Mouse (Mus musculus): ENCODE results near the gene Wdr78.

Wdr78 gene

DNA sequence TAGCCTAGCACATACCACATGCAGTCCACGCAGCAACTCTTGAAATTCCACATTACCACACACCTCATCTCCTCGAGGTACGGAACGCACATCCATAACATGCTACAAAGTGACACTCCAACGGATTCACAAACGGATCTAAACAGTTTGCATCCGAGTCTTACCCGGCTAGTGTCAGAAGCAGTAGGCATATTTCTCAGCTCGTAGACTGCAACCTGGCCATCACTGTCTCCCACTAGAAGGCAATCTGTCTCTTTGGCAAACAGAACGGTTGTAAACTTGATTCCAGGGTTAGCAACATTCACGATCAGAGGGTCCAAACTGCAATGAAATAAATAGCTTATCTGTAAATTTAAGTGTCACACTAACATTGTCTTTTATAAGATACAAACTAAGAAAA is 66.3 kb downstream of the Wdr78 start:
- no peak for DNase-seq

DNA sequence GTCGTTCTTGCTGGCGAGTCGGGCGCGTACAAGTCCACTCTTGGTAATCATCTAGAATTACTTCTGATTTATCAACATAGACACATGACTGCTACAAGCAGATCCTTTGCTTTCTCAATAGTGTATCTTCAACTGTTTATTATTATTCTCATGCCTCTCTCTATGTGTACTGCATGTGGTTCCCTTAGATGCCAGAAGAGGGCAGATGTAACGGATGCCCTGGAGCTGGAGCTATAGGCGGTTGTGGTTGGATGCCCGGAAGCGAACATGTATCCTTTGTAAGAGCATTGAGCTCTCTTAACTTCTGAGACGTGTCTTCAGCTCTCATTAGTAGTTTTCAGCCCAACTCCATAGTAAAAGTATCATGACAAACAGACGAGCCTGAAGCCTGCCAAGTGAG is 71.4 kb downstream of the Wdr78 start:
- DNase-seq = no peak

DNA sequence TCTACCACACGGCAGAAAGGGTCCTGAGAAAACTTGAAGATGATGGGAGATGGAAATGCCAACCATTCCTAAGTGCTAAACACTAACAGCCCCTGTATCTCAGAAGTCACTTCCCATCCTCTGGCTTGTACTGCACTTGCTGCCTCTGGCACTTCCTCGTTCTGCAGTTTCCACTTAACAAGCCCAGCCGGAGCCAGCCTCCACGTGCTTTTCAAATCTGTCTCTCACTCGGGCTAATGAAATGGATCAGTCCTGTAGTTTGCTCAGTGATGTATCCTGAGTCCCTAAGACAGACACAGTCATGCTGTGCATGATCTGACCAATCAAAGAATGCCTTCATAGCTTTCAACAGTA is 74.5 kb downstream of the Wdr78 start:
- DNase-seq = no peak

DNA sequence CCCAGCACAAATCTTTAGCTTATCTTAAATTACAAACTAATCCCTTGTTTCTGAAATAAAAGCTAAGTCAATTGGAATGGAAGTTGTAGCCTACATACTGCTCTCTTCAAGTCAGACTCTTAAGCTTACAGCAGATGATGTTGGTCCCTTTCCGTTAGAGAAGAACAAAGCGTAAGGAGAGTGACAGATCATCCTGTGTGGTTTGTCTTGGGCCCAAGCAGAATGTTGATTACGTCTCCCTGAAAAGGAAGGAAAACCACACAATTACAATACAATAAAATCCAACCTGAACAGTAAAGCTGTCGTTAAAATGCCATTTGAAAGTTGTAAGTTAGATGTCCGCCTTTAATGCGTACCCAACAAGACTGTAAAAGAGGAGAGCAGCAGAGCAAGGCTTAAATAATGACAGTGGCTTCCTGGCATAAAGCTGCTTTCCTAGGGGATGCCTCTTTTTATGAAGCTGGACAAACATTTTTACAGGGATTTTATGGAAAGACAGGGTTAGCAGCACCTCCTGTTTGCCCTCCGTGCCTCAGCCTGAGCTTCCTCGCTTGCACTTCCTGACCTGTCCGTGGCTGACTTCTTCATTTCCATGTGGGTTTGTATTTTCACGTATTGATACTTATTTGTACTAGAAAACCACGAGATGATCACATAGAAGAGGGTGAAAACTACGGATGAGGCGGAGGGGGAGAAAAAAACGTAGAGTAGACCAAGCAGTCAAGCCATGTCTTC is 75.1 kb downstream of the Wdr78 start:
- DNase-seq = no peak

DNA sequence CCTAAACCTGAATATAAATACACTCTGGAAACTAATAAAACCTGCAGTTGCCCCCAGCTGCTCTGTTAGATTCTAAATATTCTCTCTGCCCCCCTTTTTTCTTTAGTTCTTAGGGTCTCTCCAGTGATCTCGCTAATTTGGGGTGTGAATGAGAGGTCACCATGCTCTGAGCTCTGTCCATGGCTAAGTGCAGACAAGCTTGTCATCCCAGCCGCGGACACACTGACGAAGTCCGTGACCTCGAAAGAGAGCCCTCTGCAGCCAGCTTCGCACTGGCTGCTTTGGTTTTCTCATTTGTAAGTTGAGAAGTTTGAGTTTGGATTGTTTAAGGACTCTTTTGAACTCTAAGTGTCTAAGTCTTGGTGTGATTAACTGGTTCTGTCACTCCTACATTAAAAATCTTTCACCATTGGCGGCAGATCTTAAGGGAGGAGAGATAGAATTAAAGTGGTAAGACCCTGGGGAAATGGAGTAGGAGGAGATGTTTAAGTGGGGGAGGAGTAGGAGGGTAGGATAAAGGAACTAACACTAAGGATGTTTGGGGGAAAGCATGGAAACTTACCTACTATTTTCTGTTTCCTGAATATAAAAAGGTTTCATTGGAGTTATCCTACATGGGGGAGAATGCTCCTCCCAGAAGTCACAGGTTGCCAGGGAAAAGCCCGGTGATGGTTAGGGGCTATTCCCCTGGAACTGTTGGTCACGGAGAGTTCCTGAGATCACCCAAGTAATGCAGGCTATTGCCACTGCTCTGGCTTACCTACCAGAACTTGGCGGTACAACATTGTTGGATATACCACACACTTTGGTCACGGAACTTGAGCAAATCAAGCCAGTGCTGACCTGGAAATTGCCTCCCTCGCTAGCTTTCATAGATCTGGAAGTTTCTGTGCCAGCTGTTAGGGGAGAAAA is 85.9 kb downstream of the Wdr78 start:
- no peak for DNase-seq

DNA sequence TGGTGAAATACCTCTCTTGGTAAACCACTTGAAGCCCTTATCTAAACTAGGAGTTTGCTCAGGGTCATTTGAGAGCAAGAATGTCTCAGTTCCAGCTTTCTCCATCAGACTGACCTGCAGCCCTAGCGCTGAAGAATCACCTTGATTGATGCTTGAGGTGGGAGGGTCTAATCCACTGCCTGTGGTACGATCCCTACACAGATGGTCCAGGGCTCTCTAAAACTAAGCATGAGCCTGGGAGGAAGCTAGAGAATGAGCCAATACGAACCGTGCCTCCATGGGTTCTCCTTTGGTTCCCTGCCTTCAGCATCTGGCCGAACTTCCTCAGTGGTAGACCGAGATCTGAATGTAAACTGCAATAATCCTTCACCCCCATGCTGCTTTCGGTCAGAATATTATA is 86.6 kb downstream of the Wdr78 start:
- DNase-seq = no peak

DNA sequence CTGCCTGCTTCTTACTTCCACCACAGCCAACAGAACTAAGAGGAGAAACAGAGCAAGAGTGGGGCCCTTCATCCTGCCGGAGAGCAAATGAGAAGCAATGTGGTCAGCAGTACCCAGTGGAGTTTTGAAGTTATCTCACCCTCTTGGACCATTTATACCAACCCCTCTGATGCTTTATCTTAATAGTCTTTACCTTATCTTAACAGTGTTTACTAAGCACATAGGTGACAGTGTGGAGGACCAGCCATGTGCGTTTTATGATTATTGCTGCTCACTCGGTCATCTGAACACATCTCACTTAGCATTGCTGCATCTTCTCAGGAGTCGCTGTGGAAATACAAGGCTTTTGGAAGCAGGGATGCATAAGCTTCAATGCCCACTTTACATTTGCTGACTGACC is 87.7 kb downstream of the Wdr78 start, which contains the start of gene Insl5:
TSS of gene Insl5 (minus strand) at position 222 of the 400 bp plus-strand sequence.
- no peak for DNase-seq

DNA sequence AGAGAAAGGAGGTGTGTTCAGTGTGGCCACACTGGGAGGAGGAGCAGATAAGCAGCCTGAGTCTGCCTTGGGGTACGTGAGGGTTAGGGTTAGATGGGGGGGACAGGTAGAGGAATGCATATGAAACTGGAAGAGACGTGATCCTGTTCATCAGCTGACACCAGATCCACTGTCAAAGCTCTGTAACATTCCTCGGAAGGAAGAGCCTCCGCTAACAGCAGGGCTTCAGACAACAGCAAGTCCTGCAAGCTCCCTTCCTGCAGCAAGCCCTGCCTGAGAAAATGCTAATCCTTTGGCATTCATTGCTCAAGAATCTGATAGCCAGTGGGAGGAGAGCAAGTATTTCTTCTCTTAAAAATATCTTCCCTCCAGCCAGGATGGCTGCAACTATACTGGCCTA is 100.9 kb downstream of the Wdr78 start:
- DNase-seq = no peak

DNA sequence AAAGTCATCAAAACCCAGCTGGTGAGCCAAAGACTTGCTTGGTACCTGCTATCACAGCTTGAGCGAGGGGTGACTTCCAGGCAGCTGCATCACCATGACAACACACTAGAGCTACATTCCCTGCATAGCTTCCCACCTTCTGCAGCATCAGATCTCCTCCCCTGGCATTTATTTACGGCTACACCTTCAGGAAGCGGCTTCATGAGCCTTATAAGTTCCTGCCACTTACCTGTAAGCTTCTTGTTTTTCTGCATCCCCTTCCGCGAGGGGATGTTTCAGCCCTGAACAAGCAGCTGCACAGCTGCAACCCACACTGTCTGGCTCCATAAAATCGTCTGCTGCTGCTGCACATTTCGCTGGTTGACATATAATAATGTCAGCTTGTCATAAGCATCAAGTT is 102.5 kb downstream of the Wdr78 start:
- DNase-seq = no peak

DNA sequence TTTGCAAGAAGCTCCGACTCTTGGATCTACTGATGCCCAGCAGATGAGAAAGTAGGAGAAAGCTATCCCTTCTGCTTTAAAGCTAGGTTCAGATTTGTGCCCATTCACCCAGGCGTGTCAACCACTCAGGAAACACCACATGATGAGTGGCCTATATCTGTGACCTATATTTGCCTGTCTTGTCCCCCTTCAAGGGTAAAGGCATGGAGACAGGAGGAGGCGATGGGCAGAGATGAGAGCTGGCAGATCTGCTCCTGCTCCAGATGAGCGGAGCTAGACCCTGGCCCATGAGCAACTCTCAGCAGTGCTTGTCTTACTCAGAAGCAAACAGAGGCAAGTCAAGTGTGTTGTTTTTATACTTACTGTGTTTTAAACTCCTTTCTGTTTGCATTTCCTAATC is 103.6 kb downstream of the Wdr78 start:
- no peak for DNase-seq

DNA sequence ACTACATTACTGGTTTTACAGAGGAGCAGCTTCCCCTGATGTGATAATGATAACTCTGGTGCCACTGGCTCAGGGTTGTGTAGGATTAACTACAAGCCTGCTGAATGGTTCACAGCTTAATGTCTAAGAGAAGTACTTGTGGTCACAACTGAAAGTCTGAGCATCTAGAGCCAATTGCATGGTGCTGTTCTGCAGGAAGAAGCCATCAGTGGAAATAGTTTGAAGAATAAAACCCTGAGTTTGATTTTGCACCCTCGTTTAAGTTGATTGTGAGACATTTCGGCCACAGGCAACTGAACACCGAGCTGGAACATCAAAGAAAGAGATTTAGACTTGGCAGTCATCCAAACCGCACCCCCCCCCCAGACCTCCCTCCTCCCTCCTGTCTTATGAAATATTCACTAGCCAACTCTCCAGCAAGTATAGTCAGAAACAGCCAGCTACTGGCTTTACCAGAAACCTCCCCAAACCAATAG is 107.4 kb downstream of the Wdr78 start:
- no peak for DNase-seq

DNA sequence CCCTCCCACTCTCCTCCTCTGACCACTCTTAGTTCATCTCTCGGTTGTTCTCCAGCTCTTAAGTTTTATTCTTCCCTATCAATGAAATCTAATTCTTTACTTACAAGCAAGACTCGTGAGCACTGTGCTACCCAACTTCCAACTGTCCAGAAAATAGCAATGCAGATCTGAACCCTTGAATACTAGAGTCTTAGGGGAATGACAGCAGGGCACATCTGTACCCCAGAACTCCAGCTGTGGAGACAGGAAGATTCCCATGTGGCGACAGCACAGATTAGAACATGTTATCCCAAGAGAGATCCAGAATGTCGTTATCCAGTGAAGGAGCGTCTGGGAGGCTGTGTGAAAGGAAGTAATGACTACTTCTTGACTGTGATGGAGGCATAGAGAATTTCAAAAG is 108.1 kb downstream of the Wdr78 start:
- no peak for DNase-seq

DNA sequence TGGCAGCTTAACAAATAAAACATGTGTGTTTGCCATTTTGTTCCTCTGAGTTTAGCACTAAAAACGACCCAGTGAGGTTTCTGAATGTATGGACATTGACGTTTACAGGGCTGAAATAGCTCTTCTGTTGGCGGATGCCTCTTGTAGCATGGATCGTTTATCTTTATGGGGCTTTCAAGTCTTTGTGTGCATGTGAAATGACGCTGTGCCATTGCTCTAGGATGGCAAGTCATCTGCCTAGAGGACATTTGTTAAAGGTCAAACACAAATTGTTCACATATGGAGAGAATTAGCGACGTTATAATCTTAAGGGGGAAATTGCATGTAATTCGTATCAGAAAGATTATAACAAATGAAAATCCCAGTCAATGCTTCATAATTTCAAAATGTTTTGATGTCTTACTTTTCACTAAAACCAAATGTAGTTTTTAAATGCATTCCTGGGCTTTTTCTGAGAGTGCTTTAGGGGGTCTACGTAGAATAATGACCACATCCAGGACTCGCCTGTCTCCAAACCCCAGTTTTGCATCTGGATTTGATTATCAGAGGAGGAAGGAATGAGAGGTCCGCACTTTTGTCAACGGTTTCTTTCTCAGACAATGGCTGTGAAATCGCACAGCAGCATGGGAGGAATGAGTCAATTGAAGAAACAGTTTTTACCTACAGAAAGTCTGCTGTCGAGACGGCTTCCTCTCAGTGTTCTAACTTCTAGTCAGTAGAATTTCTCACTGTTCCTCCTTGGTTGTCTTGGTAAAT is 109.0 kb downstream of the Wdr78 start:
- DNase-seq = no peak

DNA sequence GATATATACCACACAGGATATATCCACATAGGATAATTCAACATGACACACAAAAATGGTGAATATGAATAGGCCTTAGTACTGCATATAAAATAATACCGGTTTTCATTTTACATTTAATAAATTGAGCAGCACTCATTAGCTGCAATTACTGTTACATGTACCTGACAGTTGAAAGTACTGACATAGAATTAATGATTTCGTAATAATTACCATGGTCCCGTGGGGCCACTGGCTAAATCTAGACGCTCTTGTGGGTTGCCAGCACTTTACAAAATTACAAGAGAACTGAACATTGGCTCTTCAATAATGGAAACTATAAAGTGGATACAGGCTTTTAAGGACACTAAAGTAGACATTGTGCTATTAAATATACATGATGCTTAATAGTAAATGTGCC is 109.7 kb downstream of the Wdr78 start:
- DNase-seq = no peak

DNA sequence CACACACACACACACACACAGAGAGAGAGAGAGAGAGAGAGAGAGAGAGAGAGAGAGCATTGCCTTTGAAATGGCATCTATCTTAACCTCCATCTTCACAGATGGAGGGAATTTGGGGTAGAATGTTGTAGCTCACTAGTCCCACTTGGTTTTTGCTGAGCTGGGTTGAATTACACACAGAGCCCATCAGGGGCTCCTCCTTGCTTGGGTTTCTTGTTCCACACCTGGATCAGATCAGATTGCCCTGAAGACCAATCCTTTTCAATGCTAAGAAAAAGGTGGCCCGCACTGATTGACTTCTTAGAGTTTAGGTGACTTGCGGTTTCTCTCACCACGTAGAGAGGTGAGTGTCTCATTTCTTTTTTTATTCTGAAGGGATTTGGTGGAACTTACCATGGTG is 122.7 kb downstream of the Wdr78 start:
- no peak for DNase-seq

DNA sequence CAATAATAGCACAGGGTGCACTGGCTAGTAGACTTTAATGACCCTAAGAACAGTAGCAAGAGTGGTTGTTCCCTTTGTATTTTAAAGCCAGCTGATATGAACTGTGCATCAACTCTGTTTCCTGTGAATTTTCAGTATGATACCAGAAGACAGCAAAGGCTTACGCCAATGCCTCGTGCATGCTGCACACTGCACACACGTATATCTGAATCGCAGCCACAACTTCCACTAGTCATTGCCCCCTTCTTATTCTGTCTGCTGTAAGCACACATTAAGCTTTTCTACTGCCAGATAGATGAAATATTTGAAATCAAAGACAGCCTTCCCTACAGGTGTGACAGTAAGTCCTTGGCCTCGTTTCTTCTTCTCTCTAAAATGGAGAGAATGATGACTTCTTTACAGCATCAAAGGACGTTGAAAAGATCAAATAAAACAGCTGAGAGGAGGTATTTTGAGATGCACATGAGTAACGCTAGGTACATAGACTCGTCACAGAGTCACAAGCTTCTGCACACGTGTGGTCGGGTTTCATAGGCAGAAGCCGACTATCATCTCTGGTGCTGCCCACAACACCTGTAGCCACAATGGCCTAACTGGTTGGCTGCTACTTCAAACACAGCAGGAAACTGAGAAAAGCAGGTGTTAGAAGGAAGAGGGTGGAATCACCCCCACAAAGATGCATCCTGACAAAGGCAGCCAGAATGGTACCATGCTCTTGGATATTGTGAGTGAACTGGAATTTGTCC is 123.6 kb downstream of the Wdr78 start:
- DNase-seq = no peak

DNA sequence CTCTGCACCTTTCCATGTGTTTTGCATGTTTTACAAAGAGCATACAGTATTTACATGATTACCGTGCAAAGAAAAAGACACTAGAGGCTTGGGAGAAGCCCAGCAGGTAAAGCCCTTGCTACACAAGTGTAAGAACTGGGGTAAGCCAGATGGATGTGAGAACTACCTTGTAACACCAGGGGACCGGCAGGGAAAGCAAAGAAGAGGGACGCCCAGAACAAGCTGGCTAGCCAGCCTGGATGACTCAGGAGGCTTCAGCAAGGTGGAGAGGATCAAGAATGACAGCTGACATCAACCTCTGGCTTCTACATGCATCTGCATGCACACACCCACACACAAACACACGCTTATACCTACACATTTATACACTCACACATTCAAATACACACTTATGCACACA is 124.3 kb downstream of the Wdr78 start:
- DNase-seq = no peak

DNA sequence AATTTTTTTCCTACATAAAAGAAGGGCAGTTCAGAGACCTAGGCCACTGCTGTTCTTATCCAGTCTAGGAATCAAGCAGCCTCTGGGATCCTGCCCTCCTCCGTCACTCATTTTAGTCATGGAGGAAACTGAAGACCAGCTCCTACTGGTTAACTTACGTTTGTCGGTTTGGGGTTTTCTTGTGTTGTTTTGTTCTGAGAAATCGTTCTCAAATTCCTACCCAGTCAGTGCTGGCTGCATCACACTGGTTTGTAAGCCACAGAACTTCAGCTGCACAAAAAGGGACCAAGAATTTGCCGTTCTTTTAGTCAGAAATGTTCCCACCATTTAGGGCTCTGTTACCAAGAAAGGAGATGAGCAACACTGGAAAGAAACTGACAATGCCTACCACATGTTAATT is 125.0 kb downstream of the Wdr78 start:
- no peak for DNase-seq

DNA sequence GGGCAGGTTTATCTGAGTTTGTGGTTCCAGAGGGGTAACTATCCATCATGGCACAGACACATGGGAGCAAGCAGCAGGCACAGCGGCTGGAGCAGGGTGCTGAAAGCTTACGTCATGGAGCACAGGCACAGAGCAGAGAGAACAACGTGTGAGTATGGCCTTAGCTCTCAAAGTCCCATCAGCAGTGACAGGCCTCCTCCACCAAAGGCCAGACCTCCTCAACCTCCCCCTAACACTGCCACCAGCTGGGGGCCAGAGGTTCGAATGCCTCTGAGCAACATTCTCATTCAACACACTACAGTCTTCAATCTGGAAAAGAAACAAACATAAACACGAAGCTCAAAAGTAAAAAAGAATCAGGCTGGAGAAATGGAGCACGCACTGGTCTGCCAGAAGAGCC is 125.8 kb downstream of the Wdr78 start:
- no peak for DNase-seq

All from cerebellum, adult 11 months (tissue).